Mouse (Mus musculus) heart, adult 2 months (tissue): ENCODE measurements around the gene Dis3l2.

Experiments
- CTCF ChIP-seq: fragments of 200-600 bp; IDR thresholded peaks from 2 replicates; pipeline ENCODE4 v1.8.1; 2022; ENCODE audit warnings: antibody characterized with exemption, mild to moderate bottlenecking, moderate library complexity
- POLR2A ChIP-seq: fragments of 200-500 bp; IDR thresholded peaks from 2 replicates; pipeline ENCODE4 v1.6.1; 2011; ENCODE audit warnings: mild to moderate bottlenecking, low read depth, low read length, control low read depth; ENCODE audit not compliant: insufficient read depth

GRCm38 (mm10) chr1:86969173-86969725, 265.6 kb downstream of the Dis3l2 start:
- TF ChIP-seq CTCF (no peak), POLR2A (no peak)
